In genomic region chr13:51903324-51903939, GRCm38 (mm10) we compare ENCODE assay signal across 8 mouse cellular contexts. TPM values are rescaled to one million over a fixed set of nuclear protein-coding genes. Genes with fewer than 3 reads are reported as not detected.
DNase-seq lines count a peak whose midpoint lies in the region; ATAC-seq and TF ChIP-seq lines count a peak whose summit lies in the region.

No protein-coding gene starts in this region.

- H3K4me3 ChIP-seq in kidney, postnatal 0 days (replicated peaks; ENCODE audit: low read depth, low read length) = no peak overlapping the region
- no peak overlapping the region for H3K4me3 ChIP-seq in forebrain, embryonic 10.5 days
- H3K4me3 ChIP-seq in hindbrain, embryonic 15.5 days = no peak overlapping the region
- H3K4me3 ChIP-seq in midbrain, embryonic 14.5 days (replicated peaks; ENCODE audit: low read depth, low read length) = no peak overlapping the region

- peak; percentile 11; the same call in 1 of the 2 replicates for ATAC-seq in kidney, postnatal 0 days (replicated peaks; ENCODE audit: low FRiP score, low read depth)
- peak; percentile 68 for ATAC-seq in hindbrain, embryonic 15.5 days (ENCODE audit: low FRiP score, low read depth)
- peak; percentile 57 for ATAC-seq in midbrain, embryonic 14.5 days (ENCODE audit: low FRiP score, low TSS enrichment)
- no peak for ATAC-seq in monocyte, adult 5-6 weeks (replicated peaks; ENCODE audit: insufficient number of reproducible peaks, low FRiP score, low TSS enrichment, poor library complexity, severe bottlenecking)

- H3K4me1 ChIP-seq in kidney, postnatal 0 days (replicated peaks; ENCODE audit: insufficient read depth, low read length) = peaks cover 8% of the 10 kb centered on the region
- H3K4me1 ChIP-seq in forebrain, embryonic 10.5 days = peaks cover 43% of the 10 kb centered on the region
- peaks cover 20% of the 10 kb centered on the region for H3K4me1 ChIP-seq in hindbrain, embryonic 15.5 days (replicated peaks)
- H3K4me1 ChIP-seq in midbrain, embryonic 14.5 days (ENCODE audit: control insufficient read depth, insufficient read depth, low read length) = peaks cover 7% of the 10 kb centered on the region; the same call in 1 of the 2 replicates

- H3K27me3 ChIP-seq in kidney, postnatal 0 days (ENCODE audit: insufficient read depth, low read length) = no peaks in the 10 kb centered on the region
- peaks cover 79% of the 10 kb centered on the region for H3K27me3 ChIP-seq in forebrain, embryonic 10.5 days (ENCODE audit: poor library complexity, severe bottlenecking)
- H3K27me3 ChIP-seq in hindbrain, embryonic 15.5 days = no peaks in the 10 kb centered on the region
- H3K27me3 ChIP-seq in midbrain, embryonic 14.5 days (ENCODE audit: control insufficient read depth, insufficient read depth, low read length) = no peaks in the 10 kb centered on the region; the same call in 1 of the 2 replicates

- no peak overlapping the region for H3K4me2 ChIP-seq in kidney, postnatal 0 days (ENCODE audit: low read length)
- H3K4me2 ChIP-seq in hindbrain, embryonic 15.5 days = peak overlapping the region; percentile 41
- H3K4me2 ChIP-seq in midbrain, embryonic 14.5 days (ENCODE audit: low read length) = peak overlapping the region; percentile 34; the same call in 1 of the 2 replicates

- H3K9me3 ChIP-seq in kidney, postnatal 0 days (replicated peaks; ENCODE audit: low read length) = no peaks in the 10 kb centered on the region
- no peaks in the 10 kb centered on the region for H3K9me3 ChIP-seq in forebrain, embryonic 10.5 days
- no peaks in the 10 kb centered on the region for H3K9me3 ChIP-seq in hindbrain, embryonic 15.5 days
- H3K9me3 ChIP-seq in midbrain, embryonic 14.5 days (ENCODE audit: control insufficient read depth, low read length) = no peaks in the 10 kb centered on the region

- H3K36me3 ChIP-seq in kidney, postnatal 0 days (ENCODE audit: insufficient read depth, low read length) = no peaks in the 10 kb centered on the region
- H3K36me3 ChIP-seq in forebrain, embryonic 10.5 days (replicated peaks) = no peaks in the 10 kb centered on the region
- no peaks in the 10 kb centered on the region for H3K36me3 ChIP-seq in hindbrain, embryonic 15.5 days
- no peaks in the 10 kb centered on the region for H3K36me3 ChIP-seq in midbrain, embryonic 14.5 days (ENCODE audit: control insufficient read depth, insufficient read depth, low read length)

- no peak for TF ChIP-seq CTCF in kidney, postnatal 0 days (IDR thresholded peaks at IDR 0.05; ENCODE audit: low read depth)

- peak; percentile 50 for DNase-seq in kidney, postnatal 0 days (ENCODE audit: low spot score)
- DNase-seq in kidney, adult 18-20 months = no peak
- DNase-seq in forebrain, embryonic 10.5 days (ENCODE audit: extremely low spot score, low spot score) = no peak
- DNase-seq in midbrain, embryonic 14.5 days = peak; percentile 58
- DNase-seq in frontal cortex, adult 2 months (ENCODE audit: extremely low spot score in 1 of 2, low spot score in 1 of 2) = no peak
- no peak for DNase-seq in spleen, adult 12 weeks (ENCODE audit: low spot score)

- no peak overlapping the region for H3K9ac ChIP-seq in kidney, postnatal 0 days (ENCODE audit: low read depth, low read length)
- no peak overlapping the region for H3K9ac ChIP-seq in hindbrain, embryonic 15.5 days
- H3K9ac ChIP-seq in midbrain, embryonic 14.5 days (replicated peaks; ENCODE audit: low read length) = no peak overlapping the region; the same call in 1 of the 2 replicates

- H3K27ac ChIP-seq in kidney, postnatal 0 days = no peak overlapping the region
- H3K27ac ChIP-seq in forebrain, embryonic 10.5 days = peak overlapping the region; percentile 80
- peak overlapping the region; percentile 76; the same call in 1 of the 2 replicates for H3K27ac ChIP-seq in hindbrain, embryonic 15.5 days (replicated peaks)
- peak overlapping the region; percentile 74 for H3K27ac ChIP-seq in midbrain, embryonic 14.5 days (replicated peaks; ENCODE audit: low read depth, low read length)

- WGBS in kidney, postnatal 0 days = 27% methylated on average over 11 of the region's 11 CpGs
- 74% methylated on average over 11 of the region's 11 CpGs for WGBS in forebrain, embryonic 10.5 days
- 25% methylated on average over 11 of the region's 11 CpGs for WGBS in hindbrain, embryonic 15.5 days
- WGBS in midbrain, embryonic 14.5 days = 45% methylated on average over 11 of the region's 11 CpGs

RNA-seq across cellular contexts. Expression of gene Gadd45g, which starts 57.0 kb away (rescaled TPM):
- 58.0 and 60.1 TPM in 2 replicates for polyA plus RNA-seq in kidney, postnatal 0 days (2015; fragmentation: Nextera tagmentation; extraction: Ambion mirVana)
- 102 and 107 TPM in 2 replicates for polyA plus RNA-seq in forebrain, embryonic 10.5 days (2016; fragmentation: Nextera tagmentation; extraction: Ambion mirVana)
- 57.9 and 89.0 TPM in 2 replicates for polyA plus RNA-seq in hindbrain, embryonic 15.5 days (2015; fragmentation: Nextera tagmentation; extraction: Ambion mirVana)
- 58.7 and 85.9 TPM in 2 replicates for polyA plus RNA-seq in midbrain, embryonic 14.5 days (2014; fragmentation: Nextera tagmentation; extraction: Ambion mirVana)
- polyA plus RNA-seq in frontal cortex, adult 2 months (2012; rRNA removed) = 43.0 and 54.0 TPM in 2 replicates
- total RNA-seq in monocyte, adult 5-6 weeks (2017) = 17.5 to 34.3 TPM (median 24.0 TPM) in 3 replicates

Comparison
In these comparisons a context has a peak if more than half of its experiments do, and no peak if none do; other contexts are left out.
1. DNase-seq: peak in kidney, postnatal 0 days (single experiment) and midbrain, embryonic 14.5 days (single experiment); none in kidney, adult 18-20 months (single experiment), forebrain, embryonic 10.5 days (single experiment), frontal cortex, adult 2 months (0 of 2) and spleen, adult 12 weeks (single experiment).